Mouse (Mus musculus) MEL (cell line): ENCODE measurements around the gene Tmem174.

ENCODE experiments used
- CTCF ChIP-seq, 3 experiments: IDR thresholded peaks in 2 of 3; conservative IDR thresholded peaks in 1 of 3; 2 replicates each; pipeline ENCODE4 v1.5.1; 2011 to 2012; ENCODE audit warnings: low read length in 3 of 3, low read depth in 2 of 3, mild to moderate bottlenecking in 2 of 3, improper control_type of control experiment in 1 of 3, inconsistent platforms in 1 of 3, mixed read lengths in 1 of 3, moderate library complexity in 1 of 3; ENCODE audit not compliant: control insufficient read depth in 1 of 3, insufficient read depth in 1 of 3, poor library complexity in 1 of 3, severe bottlenecking in 1 of 3
- E2F4 ChIP-seq: IDR thresholded peaks from 2 replicates; pipeline ENCODE4 v1.6.1; 2011; ENCODE audit warnings: low read depth, low read length, improper control_type of control experiment, borderline replicate concordance
- GABPA ChIP-seq: IDR thresholded peaks from 2 replicates; pipeline ENCODE4 v1.6.1; 2012; ENCODE audit warnings: low read depth, mild to moderate bottlenecking, inconsistent platforms, low read length, improper control_type of control experiment, moderate library complexity
- KAT2A ChIP-seq: conservative IDR thresholded peaks from 2 replicates; pipeline ENCODE4 v1.6.1; 2012; ENCODE audit warnings: low read depth, low read length, improper control_type of control experiment, inconsistent platforms
- MAFK ChIP-seq: IDR thresholded peaks from 2 replicates; pipeline ENCODE4 v1.6.1; 2011; ENCODE audit warnings: low read depth, mild to moderate bottlenecking, low read length, improper control_type of control experiment, borderline replicate concordance
- MAX ChIP-seq: IDR thresholded peaks from 2 replicates; pipeline ENCODE4 v1.6.1; 2011; ENCODE audit warnings: low read length, improper control_type of control experiment
- MEF2A ChIP-seq: IDR thresholded peaks from 2 replicates; pipeline ENCODE4 v1.6.1; 2014; ENCODE audit warnings: low read depth, mild to moderate bottlenecking, inconsistent platforms, low read length, improper control_type of control experiment; ENCODE audit not compliant: poor library complexity, insufficient replicate concordance, severe bottlenecking; ENCODE audit errors: extremely low read depth
- POLR2AphosphoS2 ChIP-seq: IDR thresholded peaks from 2 replicates; pipeline ENCODE4 v1.6.1; 2011; ENCODE audit warnings: low read length, improper control_type of control experiment
- SIN3A ChIP-seq: IDR thresholded peaks from 2 replicates; pipeline ENCODE4 v1.6.1; 2012; ENCODE audit warnings: low read length, improper control_type of control experiment, inconsistent platforms
- TCF12 ChIP-seq: IDR thresholded peaks from 2 replicates; pipeline ENCODE4 v1.6.1; 2014; ENCODE audit warnings: low read depth, mild to moderate bottlenecking, inconsistent platforms, low read length, improper control_type of control experiment, moderate library complexity
- USF1 ChIP-seq: IDR thresholded peaks from 2 replicates; pipeline ENCODE4 v1.6.1; 2014; ENCODE audit warnings: low read depth, mild to moderate bottlenecking, inconsistent platforms, low read length, improper control_type of control experiment, moderate library complexity
- USF2 ChIP-seq, 2 experiments: IDR thresholded peaks; 2 replicates each; pipeline ENCODE4 v1.6.1; 2011 to 2012; ENCODE audit warnings: improper control_type of control experiment in 2 of 2, low read length in 2 of 2, borderline replicate concordance in 1 of 2, inconsistent platforms in 1 of 2, low read depth in 1 of 2, mild to moderate bottlenecking in 1 of 2; ENCODE audit not compliant: insufficient read depth in 1 of 2

GRCm38 (mm10) chr13:98654129-98654939 lies 17.1 kb upstream of the Tmem174 start:
- no peak for TF ChIP-seq KAT2A
- no peak for TF ChIP-seq E2F4
- no peak for TF ChIP-seq CTCF (IDR thresholded peaks at IDR 0.05 in 2 of 3, conservative IDR thresholded peaks at IDR 0.05 in 1 of 3; ENCODE audit: control insufficient read depth in 1 of 3, insufficient read depth in 1 of 3, low read depth in 2 of 3, low read length in 3 of 3, poor library complexity in 1 of 3, severe bottlenecking in 1 of 3)
- no peak for TF ChIP-seq POLR2AphosphoS2
- TF ChIP-seq USF1, result no peak
- no peak for TF ChIP-seq MAFK
- no peak for TF ChIP-seq SIN3A
- TF ChIP-seq MAX, result no peak
- TF ChIP-seq TCF12, result no peak
- TF ChIP-seq MEF2A, result no peak
- no peak for TF ChIP-seq USF2 (IDR thresholded peaks at IDR 0.05; ENCODE audit: borderline replicate concordance in 1 of 2, insufficient read depth in 1 of 2, low read depth in 1 of 2, low read length in 2 of 2)
- TF ChIP-seq GABPA, result no peak
